Mouse (Mus musculus) telencephalon, adult 2 months (tissue): ENCODE measurements around the gene Gm49318.
"Not testable (repeated sequence)": the region's sequence is repeated elsewhere in the genome, so short reads cannot be mapped to it uniquely, and the experiment has no call there.

Experiments used
- DNase-seq: peaks from one replicate; pipeline ENCODE4 v3.0.0-alpha.2; 2011; ENCODE audit warnings: low read depth, low spot score

The Gm49318 gene

DNA sequence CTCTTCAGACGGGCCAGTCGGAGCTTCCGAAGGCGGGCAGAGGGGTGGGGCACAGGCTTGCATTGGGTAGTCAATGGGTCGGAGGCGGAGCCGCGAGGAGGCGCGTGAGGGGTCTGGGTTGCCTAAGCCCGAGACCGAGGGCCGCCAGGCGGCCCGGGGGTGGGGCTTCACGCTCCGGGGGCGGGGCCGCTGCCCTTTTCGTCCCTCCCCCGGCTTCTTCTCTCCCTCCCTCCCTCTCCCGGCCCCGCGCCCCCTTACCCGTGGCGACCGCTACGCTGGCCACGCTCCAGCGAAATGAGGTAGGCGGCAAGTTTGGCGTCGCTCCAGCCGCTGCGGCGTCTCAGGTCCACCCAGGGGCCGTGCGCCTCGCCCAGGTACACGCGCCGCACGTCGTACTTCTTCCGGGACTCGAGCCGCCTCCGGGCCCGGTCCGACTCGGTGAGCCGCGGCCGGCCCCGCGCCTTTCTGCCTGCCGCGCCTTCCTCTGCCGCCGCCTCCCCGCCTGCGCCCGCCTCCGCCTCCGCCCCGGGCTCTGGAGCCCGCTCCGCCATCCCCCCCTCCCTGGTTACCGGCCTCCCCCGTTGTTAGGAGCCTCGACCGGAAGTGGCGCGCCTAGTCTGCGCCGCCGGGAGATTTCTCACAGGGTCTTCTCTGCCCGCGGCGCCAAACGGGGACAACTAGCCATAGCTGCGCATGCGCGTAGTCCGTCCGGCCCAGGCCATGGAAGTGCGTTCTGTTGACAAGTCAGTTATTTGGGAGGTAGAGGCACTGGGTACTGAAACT, at the start of gene Gm49318, which contains the start of gene Zfp653:
Gene Gm49318 (minus strand): TSS at position 469 of the 783 bp plus-strand sequence.
Gene Zfp653 (minus strand): TSS at position 586 of the 783 bp plus-strand sequence.
- peak; percentile 96 for DNase-seq

DNA sequence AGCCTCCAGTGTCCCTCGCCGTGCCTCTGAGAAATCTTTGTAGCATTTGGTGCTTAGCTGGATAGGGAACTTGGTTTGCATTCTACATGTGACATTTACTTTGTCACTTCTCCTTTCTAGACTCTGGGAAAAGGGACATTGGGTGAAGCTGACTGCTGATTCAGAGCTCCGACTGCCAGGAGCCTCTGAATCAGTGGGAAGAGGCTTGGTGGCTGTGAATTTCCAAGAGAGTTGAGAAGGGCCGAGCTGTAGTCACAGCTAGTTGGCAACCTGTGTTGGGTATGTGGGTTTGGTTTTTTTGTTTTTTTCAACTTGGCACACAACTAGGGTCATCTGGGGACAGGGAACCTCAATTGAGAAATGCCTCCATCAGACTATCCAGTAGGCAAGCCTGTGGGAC, 48.5 kb upstream of the Gm49318 start:
- DNase-seq, result peak; percentile 55

DNA sequence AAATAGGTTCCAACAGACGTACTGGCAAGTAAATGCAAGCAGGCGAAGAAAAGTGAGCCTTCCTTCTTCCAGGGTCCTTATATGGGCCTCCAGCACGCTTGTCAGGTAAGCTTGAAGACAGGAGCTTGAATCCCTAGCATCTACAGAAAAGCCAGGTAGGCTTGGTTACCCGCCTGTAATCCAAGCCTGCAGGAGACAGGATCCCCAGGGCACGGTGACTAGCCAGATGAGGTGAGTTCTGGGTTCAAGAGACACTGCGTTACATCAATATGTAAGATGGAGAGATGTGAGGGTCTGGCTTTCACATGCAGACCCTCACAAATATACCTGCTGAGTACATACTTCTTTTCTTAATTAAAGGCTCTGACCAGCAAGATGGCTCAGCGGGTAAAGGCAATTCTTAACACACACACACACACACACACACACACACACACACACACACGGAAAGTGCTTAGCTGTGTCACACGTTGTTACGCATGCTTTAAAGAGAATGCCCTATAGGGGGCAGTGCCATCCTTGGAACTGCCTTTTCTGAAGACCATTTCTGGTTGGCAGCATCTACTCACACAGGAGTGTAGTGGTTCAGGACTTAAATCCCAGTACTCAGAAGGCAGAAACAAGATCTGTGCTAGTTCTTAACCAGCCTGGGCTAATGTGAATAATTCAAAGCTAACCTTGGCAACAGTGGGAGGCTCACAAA, 46.8 kb upstream of the Gm49318 start:
- DNase-seq, result peak; percentile 71

DNA sequence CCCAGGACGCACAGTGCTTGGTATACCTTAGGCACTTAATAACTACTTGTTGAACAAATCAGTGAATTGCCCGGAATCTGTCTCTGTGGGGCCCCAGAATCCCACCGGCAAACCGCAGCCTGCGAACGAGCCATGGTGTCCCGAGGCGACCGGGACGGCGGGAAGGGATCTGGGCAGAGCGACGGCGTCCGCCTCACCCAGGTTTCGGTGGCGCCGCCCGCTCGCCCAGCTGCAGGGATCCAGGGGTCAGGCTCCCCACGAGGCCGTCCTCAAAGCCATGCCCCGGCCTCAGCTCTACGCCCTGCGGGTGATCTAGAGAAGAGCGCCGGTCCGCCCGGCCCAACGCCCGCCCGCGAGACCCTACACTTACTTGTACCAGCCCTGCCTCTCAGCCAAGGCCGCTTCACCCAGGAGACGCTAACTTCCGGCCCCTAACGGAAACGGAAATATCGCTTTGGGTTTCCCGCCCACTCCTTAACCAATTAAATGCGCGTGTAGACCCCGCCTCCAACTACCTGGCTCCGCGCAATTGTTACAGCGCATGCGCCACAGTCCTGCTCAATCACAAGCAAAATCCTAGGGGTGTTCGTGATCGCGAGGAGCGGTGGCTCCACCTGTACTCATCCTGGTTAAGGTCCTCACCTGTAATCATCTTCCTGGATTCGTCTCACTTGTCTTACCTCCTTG, 45.8 kb upstream of the Gm49318 start, which contains the start of gene Elof1:
Gene Elof1 (minus strand): TSS at position 433 of the 687 bp plus-strand sequence.
- peak; percentile 97 for DNase-seq

DNA sequence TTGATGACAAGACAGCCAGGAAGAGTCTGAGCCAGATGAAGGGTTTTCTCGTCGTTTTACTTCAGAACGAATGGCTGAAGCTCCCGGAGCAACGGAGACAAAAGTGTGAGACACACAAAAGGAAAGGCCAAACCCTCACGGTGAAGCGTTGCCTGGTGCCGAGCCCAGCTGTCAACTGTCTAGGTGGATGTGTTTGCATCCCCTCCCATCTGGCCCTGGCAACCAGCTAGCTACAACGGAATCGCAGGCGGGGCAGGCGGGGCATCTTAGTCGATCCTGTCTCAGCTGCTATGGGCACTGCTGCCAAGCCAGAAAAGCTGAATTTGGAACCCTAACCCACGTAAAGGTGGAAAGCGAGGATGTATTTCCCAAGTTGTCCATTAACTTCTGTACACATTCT, 45.0 kb upstream of the Gm49318 start:
- no peak for DNase-seq

DNA sequence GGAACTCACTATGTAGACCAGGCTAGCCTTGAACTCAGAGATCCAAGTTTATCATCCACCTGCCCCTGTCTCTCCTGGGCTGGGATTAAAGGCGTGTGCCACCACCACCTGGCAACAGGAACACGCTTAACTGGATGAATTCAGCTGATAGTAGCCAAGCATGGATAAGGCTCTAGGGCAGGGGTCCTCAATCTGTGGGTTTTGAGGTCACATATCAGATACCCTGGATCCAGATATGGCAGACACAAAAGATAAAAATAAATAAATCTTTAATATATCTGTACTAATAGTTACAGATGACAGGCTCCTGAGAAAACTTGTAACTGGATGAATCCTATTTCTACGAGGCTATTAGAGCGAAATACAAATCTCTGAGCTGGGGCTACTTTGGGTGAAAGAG, 44.6 kb upstream of the Gm49318 start:
- DNase-seq, result no peak

DNA sequence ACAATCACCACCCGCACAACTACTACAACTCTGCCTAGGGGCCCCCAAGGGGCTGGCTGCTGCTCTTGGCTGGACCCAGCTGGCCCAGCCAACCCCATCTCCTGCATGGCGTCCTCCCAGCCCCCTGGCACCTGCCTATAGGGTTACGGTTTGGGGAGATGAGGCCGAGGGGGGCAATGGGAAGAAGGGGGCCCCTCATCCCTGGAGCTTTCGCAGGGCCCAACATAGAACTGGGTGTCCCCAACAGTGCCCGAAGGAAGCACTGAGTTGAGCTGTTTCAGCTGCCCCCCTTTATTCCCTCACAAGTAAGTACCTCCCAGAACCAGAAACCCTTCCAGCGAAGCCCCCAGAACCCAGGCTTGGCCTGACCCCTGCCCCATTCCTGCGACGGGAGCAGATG, 37.1 kb upstream of the Gm49318 start:
- DNase-seq, result no peak

DNA sequence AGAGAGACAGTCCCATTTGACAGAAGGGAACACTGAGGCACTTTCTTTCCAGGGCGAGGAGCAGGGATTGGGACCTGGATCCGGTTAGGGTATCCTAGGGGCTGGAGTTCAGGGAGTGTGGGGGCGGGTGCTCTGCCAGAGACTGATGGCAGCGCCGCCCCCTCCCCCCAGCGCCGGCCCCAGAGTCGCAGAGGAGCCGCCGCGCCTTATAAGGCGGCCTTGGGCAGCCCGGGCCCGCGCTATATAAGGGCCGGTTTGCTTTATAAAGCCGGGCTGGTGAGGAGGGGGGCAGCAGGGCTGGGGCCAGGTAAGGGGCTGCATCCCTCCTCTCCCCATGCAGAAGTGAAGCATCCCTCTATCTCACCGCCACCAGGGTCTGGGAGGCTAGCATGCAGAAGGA, 28.9 kb upstream of the Gm49318 start:
- DNase-seq, result no peak

DNA sequence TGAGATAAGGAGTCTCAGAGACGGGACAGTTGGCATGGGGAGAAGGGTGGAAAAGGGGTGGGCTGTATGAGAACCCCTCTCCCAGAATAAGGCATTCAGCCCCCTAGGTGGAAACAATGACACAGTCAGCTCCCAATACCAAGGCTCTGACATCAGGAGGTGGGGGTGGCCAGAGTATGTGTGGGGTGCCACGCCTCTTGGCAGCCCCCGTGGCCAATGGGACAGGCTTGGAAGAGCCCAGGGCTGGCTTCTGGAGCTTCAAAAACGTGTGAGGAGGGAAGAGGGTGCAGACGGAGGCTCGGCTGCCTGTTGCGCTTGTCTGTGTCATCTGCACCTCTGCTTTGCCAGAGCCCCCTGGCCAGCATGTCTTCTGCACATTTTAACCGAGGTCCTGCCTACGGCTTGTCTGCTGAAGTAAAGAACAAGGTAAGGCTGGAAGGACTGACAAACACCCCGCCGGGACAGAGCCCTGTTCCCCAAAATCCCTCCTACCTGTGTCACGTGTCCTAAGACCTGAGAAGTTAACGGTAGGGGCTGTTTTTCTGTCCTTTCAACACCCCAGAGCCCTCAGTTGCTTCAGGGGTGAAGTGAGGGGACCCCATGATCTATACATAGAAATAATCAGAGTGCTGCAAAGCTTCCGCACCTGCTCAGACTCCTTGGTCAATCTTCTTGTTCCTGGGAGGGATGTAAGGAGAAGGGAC, 28.1 kb upstream of the Gm49318 start, which contains the start of gene Cnn1:
Gene Cnn1 (plus strand): TSS at position 224 of the 704 bp plus-strand sequence.
- DNase-seq, result no peak

DNA sequence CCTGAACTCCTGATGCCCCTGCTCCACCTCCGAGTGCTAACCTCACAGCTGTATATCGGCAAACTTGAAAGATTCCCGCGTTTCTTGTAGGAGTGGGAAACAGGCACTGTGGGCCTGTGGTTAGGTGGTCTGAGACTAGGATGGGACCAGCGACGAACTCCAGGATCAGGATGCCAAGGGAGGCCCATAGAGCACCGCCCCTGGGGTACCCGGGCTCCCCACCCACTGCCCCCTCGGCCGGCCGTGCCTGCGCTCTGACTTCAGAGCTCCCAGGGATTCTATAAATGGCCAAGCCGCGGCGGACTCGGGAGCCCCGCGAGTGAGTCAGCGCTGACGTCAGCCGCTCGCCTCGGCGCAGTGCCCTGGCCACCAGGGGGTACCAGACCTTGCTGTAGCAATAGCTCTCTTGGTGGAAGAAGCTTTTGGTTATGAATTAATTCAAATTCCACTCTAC, 24.8 kb upstream of the Gm49318 start:
- DNase-seq, result no peak

DNA sequence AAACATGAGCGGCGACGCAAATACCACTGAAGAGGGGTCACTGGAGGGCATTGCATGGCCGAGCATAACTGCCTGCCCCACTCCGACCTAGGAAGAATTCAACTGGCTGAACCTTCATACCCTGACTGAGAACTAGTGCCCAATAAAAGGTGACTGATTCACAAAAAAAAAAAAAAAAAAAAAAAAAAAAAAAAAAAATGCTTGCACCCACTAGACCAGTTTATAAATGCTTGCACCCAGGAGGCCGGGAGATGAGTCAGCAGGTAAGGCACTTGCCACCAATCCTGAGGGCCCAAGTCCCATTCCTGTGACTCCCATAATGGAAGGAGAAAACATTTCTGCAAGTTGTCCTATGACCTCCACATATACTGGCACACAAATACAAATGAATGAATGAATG, 21.7 kb upstream of the Gm49318 start:
- DNase-seq, result no peak

DNA sequence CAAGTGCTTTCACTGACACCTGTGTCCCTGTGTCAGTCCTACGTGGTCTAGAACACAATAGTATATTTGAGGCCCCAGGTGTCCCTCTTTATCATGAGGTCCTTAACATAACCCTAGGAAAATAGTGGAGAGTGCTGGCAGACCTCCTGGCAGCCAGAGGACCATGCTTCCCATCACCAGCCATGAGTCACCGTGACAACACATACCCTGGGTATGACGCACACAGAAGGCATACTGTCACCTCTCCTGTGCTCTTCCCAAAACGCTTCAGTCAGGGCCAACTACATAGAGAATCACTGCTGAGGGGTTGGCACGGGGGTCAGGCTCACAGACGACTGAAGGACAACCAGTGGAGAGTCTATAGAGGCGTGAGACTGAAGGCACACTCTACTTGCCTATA, 18.9 kb upstream of the Gm49318 start:
- no peak for DNase-seq

DNA sequence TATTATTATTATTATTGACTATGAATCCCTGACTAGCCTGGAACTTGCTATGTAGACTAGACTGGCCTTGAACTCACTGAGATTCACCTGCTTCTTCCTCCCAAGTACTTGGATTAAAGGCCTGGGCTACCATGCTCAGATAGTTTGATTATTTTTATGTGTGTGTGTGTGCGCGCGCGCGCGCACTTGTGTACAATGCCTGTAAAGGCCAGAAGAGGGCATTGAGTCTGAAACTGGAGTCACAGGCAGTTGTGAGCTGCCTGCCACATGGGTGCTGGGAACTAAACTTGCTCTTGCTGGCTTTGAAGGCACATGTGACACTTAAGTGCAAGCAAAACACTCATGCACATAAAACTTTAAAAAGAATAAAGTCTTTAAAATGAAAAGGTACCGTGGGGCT, 18.2 kb upstream of the Gm49318 start:
- DNase-seq, result no peak

DNA sequence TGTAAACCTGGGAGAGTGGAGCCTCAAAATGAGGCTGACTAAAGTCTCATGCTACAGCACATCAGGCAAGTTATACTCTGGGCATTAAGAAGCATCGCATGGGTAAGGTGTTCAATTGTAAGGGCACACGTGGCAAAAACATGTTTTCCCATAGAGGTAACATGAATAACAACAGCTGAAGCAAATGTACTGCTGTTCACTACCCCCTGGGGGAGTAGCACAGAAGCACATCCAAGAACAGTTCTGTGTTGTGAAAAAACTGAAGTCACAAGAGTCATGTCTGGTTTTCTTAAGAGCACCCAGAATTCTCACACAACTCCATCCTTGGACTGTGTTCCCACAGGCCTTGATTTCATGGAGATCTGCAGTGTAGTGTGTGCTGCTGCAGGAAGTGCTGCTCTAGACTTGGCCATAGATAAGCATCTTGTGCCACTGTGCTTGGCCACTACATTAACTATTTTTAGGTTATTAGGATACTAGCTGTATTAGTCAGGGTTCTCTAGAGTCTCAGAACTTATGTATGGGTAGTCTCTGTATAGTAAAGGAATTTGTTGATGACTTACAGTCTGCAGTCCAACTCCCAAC, 16.1 kb upstream of the Gm49318 start:
- no peak for DNase-seq

DNA sequence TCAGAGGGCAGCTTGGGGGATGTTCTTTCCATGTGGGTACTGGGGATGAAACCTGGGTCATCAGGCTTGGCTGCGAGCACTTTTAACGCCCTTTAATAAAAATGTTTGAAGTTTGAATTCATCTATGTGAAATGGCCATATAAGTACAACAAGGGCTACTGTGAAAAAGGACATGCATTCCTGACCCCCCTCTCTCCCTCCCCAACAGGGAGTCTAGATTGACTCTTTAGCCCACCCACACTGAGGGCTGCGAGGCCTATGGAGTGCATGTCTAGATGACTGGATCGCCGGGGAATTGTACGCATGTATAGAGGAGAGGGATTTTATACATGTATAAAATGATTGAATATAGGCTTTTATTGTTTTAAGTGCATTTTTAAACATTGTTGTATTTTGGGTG, 15.0 kb upstream of the Gm49318 start:
- no peak for DNase-seq

DNA sequence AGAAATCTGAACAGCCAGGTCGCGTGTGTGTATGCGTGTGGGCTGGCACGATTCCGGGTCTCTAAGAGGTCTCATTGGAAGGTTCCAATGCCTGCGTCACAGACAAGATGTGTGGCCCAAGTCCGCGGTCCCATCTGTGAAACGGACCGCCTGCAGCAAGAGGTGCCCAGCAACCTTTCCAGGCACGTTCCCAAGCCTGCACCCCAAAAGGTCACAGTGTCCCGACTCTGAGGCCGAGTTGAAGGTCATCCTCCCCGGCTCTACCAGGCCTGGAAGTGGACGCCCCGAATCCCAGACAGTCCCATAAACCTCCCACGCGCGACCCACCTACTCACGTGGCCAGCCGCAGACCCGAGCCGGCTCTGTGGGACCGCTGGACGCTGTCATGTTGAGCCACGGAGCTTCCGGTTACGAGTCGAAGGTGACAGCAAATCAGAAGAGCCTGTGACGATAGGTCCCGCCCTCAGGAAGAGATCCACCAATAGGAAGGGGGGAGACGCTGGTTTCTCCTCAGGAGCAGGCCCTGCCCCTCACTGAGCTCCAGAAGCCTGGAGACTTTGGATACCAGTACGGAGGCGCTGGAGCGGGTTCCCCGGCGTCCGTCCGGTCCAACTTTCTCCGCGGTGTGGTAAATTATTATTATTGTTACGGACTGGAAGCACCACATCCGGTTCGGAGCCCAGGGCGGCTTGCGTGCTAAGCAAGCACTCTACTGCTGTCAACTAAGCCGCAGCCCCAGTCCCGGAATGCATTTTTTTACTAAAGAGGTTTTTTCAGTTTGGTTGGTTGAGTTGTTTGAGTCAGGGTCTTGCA, 14.2 kb upstream of the Gm49318 start, which contains the start of gene Ecsit:
Gene Ecsit (minus strand): TSS at position 417 of the 813 bp plus-strand sequence.
- peak; percentile 97 for DNase-seq

DNA sequence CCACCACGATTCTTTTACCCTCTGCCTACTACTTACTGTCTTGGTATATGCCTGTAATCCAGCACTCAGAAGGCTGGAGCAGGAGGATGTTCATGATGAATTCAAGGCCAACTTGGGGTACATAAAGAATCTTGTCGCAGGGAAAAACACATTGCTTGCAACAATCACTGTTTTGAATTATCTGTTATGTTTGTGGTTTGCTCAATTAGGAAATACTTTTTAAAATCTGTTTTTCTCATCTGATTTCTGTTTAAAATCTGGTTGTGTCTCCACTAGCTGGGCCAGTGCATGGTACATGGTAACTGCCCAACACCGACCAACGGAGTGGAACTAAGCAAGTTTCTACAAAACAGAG, 13.6 kb upstream of the Gm49318 start:
- no peak for DNase-seq

DNA sequence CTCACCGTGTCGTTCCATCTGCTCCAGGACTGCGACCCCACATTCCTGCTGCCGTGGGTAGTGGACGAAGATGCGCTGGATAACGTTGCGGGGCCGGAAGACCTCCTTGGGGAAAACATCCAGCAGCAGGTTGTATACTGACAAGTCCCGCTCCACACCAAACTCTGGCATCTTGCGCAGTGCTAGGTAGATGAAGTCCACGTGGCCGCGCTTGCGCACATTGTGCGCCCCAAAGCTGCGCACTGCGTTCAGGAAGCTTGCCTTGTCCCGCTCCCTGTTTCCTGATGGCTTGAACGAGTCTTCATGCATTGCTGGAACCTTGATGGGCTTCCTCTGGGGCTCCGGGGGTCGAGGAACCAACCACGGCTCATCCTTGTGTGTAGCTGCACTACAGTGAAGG, 5.2 kb upstream of the Gm49318 start:
- DNase-seq, result no peak

DNA sequence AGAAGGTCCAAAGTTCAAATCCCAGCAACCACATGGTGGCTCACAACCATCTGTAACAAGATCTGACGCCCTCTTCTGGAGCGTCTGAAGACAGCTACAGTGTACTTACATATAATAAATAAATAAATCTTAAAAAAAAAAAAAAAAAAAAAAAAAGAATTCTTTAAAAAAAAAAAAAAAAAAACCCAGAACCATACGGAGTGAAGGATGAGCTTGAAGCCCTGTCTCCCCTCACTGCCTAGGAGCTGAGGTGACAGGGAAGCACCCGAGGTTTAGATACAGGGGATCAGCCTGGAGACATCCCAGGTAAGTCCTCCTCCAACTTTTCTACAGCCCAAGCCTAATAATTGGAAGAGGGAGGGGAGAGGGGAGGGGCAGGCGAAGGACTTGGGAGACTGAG, 4.7 kb upstream of the Gm49318 start:
- DNase-seq, result not testable (repeated sequence)

DNA sequence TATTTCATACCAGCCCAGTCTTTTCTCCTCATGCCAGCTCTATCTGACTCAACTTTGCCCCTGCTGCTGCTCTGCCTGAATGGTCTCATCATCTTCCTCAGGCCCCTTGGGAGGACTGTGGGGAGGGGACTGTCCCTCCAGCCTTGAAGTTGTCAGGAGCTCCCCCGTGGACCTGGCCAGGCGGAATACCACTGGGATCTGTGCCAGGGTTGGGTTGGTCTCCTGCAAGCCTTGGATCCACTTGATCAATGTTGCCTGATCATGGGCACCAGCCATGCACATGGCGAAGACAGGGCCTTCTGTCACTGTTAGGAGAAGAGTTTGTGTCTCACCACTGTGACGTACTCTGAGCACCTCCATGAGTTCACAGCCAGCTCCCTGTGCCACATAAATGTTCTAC, 1.2 kb upstream of the Gm49318 start:
- DNase-seq, result no peak
